Mouse (Mus musculus) kidney, postnatal 10 days (tissue): ENCODE measurements at regions not wholly inside any gene's neighbourhood (a gene's known extent, or its start where the extent isn't known, plus 50 kb on each side); places are given as distances from the start of the nearest gene placed in this dataset.

ENCODE experiments used
- DNase-seq: peaks from one replicate; pipeline ENCODE4 v3.0.0; 2021; ENCODE audit warnings: mixed read lengths

DNA sequence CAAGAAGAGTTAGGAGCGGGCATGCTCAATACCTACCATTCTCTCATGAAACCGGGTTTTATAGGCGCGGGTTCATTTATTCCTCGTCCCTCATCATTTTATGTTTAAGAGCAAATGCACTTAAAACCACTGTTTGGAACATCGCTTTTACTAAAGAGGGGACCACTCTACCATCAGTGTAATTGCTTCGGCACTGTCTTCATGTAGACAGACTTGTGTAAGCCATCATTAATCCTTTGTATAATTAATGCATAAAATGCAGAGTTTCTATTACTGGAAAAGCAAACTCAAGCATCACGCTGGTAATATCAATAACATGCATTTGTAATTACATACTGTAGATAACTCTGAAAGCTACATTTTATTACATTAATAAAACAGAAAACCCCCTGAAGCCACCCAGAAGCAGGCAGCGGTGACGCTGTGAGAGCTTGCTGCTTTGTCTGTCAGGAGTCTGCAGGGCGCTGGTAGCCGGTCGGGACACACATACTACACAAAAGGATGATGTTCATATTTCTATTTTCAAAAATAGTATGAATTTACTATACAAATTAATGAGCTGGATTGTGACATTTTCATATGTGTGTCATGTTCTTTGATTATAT, 99.2 kb downstream of the Zfp281 start:
- DNase-seq = no peak

DNA sequence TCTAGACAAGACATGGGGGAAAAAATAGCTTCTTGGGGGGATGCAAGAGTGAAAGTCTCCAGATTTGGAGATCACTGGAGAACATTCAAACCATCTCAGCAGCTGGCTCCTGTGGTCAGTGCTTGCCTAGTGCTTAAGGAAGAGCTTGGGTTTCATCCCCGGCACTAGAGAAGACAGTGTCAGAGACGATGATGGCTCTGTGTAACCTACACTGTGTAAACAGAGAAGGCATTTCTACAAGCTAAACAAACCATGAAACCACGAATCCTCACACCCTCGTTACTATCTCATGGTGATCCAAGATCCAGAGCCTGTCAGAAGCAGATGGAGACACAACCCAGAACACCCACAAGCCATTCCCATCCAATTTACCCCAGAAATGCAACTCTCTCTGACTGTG, 100.5 kb downstream of the Zfp281 start:
- DNase-seq = no peak

GRCm38 (mm10) chr1:136726145-136726935, 101.6 kb downstream of the Zfp281 start:
- DNase-seq = peak; percentile 48

GRCm38 (mm10) chr1:136727868-136728631, 103.3 kb downstream of the Zfp281 start:
- no peak for DNase-seq

DNA sequence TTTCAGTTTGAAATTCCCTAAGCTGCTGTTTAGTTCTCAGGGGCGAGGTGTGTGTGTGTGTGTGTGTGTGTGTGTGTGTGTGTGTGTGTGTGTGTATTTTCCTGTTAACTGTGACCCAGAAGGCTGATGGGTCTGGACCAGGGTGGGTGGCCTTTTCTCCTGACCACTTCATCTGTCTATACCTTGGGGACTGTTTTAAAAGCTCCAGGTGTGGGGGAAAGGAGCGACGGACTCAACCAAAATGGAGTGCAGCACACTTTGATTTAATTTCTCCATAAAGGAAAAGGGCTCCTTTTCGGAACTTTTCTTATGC, 103.9 kb downstream of the Zfp281 start:
- DNase-seq = no peak

DNA sequence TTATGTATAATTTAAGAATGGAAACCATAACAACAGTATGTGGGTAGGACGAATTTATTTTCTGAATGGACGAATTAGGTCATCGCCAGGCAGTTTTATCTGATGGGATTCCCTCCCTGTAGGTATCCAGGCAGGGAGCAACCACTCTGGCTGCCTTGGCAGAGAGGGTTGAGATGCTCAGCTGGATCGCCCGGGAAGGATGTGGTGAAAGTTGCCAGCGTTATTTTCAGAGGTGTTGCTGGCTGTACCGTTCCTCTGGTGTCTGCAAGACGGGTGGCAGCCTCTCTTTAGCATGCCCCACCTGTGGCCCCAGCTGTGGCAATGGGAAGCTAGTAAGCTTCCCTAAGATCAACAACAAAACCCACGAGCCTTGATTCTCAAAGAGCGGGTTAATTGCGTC, 105.9 kb downstream of the Zfp281 start:
- DNase-seq = no peak

GRCm38 (mm10) chr1:136738030-136738429, 113.3 kb downstream of the Zfp281 start:
- no peak for DNase-seq

- DNase-seq = peak; percentile 52
These were observed 114.8 kb downstream of the Zfp281 start for GRCm38 (mm10) chr1:136739486-136739885.

- DNase-seq = no peak
These were observed 116.4 kb downstream of the Zfp281 start for GRCm38 (mm10) chr1:136741061-136741460.

DNA sequence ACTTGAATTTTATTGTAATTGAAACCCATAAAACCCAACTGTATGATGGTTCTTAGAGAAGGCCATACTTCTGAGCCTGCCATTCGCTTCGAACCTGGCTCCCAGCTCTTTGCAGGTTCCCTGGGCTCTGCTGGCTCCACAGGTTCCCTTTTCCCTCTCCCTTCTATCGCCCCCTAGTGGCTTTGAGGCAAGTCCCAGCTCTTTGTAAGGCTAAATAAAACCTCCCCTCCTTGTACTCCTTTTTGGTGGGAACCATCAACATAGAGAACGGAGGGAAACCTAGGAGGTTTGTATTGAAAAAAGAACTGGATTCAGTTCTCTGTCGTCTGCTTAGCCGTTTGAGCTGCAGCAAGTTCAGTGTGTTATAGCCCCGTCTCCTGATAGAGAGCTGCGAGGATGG, 124.5 kb downstream of the Zfp281 start:
- peak; percentile 57 for DNase-seq

DNA sequence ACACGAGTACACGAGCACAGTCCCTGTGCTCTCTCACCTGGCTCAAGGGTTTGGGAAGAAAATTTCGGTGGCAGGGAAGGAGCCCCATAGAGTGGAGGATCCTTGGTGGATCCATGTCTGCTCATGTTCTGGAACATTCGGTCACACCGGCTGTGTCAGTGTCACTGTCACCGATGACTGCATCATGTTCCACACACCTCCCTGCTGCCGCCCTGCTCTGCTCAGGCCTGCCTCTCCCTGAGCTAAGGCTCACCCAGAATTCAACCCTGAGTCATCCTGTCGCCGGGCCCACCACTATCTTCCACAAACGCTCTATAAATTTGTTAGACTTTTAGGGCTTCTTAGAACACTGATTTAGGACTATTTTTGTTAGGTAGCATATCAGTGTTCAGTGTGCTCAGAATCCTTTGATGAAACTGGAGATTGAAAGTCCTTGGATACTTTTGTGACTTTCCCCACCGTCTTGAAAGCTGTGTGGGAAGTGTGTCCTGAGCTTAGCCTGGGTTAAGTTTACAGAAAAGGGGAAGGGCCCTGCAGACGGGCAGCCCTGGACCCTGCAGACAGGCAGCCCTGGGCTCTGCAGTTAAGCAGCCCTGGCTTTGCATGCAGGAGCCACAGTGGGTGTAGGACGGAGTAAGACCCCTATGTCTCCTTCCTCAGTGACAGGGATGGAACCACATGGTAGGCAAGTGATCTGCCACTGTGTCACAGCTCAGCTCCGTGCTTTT, 126.9 kb downstream of the Zfp281 start:
- no peak for DNase-seq

DNA sequence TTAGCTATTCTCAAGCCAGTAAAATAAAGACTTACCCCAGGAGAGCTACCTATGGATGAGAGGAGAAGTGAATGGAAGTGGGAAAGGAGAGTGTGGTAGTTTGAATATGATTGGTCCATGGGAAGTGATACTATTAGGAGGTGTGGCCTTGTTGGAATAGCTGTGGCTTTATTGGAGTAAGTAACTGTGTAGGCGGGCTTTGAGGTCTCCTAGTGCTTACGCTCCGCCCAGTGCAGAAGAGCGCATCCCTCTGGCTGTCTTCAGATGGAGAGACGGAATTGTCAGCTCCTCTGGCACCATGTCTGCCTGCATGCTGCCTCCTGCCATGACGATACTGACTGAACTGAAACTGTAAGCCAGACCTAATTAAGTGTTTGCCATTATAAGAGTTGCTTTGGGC, 129.6 kb downstream of the Zfp281 start:
- DNase-seq = no peak

- no peak for DNase-seq
These were observed 134.0 kb downstream of the Zfp281 start for GRCm38 (mm10) chr1:136758730-136759129.

DNA sequence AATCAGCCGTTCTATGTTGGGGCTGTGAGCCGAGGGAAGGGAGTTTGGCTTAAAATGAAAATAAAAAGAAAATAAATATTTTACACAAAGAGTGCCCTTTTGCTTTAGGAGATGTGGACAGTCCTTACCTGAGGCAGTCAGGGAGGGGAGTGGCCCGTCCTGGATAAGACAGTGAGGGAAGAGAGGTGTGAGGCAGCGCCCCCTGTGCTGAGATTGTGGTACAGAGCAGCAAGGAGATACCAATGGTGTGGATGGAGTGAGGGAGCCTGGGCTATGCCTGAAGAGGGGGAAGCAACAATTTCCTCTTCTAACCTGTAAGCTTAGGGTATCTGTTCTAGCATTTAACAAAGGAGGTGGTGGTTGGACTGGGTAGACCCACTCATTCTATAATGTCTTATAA, 134.5 kb downstream of the Zfp281 start:
- no peak for DNase-seq

DNA sequence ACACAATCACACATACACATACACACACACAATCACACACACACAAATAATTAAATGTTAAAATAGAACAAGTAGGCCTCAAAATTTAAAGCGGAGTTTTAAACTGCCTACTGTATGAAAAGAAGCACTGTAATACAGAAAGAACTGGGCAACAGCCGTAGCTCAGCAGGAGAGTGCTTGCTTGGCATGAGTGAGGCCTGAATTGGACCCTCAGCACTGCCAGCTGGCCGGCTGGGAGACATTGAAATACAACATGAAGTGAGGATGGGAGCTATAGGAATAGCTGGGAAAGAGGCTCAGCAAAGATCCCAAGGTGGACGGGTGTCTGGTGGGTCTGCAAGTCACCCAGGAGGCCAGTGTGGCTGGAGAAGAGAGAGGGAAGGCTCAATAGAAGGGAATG, 136.8 kb downstream of the Zfp281 start:
- no peak for DNase-seq

- DNase-seq = peak; percentile 65
These were observed 144.3 kb downstream of the Zfp281 start for GRCm38 (mm10) chr1:136768969-136769401.

DNA sequence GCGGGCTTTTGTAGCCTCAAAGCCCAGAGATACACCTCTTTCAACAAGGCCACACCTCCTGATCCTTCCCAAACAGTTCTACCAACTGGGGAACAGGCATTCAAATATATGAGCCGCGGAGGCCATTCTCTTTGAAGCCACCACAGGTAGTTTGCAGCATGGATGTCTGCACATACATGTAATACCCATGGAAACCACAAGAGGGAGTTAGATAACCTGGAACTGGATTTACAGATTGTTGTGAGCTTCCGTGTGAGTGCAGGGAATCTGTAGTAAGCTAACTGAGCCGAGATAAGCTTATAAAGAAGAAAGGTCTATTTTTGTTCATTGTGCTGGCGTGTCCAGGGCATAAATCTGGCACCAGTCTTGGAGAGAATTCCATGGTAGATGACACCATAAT, 149.0 kb downstream of the Zfp281 start:
- no peak for DNase-seq

GRCm38 (mm10) chr1:136776211-136776610, 151.5 kb downstream of the Zfp281 start:
- DNase-seq = no peak

DNA sequence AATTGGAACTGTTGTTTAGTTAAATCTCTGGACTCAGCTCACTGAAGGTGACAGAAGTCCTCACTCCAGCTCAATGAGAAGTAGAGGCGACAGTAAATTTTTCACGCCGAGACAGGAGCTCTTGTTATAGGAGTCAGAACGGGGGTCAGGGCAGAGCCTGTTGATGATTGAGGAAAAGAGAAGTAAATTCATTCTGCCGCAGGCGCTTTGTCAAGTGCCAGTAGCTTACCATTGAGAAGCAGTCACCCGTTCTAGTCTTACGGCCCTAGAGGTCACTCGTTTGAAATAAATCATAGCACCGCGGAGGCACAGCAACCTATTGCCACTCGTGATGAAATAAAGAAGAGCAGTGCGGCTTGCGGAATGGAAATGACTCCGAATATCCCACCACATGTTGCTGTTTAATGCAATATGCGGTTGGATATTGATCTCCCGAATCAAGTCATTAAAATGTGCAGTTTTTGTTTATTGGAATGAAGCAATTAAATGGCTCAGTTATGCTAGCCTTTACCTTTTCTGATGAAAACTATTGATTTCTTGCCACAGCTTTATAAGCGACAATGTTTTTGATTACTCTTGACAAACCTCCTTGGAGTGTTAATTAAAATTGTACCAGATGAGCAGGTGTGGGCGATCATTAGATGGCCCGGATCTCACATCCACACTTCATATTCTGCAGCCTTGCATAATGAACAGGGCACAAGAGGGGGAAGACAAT, 152.7 kb downstream of the Zfp281 start:
- DNase-seq = peak; percentile 15

DNA sequence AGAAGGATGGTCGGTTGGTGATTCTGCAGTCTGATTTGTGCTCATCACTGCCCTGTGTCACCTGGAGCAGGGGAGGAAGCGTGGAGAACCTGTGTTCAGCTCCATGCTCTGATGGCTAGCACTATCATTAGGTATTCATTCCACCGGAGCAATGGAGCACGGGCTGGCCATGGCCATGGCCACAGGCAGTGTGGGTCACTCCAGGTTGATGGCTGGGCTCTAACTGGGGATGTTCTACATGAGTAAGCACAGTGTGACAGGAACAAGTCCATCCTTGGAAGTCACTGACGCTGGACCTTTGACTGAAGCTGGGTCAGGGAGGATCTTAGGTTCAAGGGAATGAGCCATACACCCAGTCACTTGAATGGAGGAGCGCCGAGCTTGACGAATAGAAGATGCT, 154.7 kb downstream of the Zfp281 start:
- peak; percentile 35 for DNase-seq

- peak; percentile 43 for DNase-seq
These were observed 156.9 kb downstream of the Zfp281 start for GRCm38 (mm10) chr1:136781561-136782025.

GRCm38 (mm10) chr1:136782261-136782660, 157.6 kb downstream of the Zfp281 start:
- DNase-seq = peak; percentile 67
